Mouse (Mus musculus): ENCODE data around the gene Nfil3. TPM values are rescaled to one million over a fixed set of nuclear protein-coding genes. Genes with fewer than 3 reads are reported as not detected.

The Nfil3 gene
- polyA plus RNA-seq, 1 experiment from 2014 or later, result 58.8 TPM

GRCm38 (mm10) chr13:52989005-52989404 is 8.1 kb upstream of the Nfil3 start:
- WGBS, result 86% methylated on average over 16 of the region's 16 CpGs
- H3K36me3 ChIP-seq (ENCODE audit: control insufficient read depth, insufficient read depth), result no peaks in the 10 kb centered on the region
- no peak for ATAC-seq

GRCm38 (mm10) chr13:52987880-52988279 is 7.0 kb upstream of the Nfil3 start:
- no peak for ATAC-seq
- Histone ChIP-seq H3K27me3 (replicated peaks; ENCODE audit: control insufficient read depth, insufficient read depth, low read length) (no peaks in the 10 kb centered on the region; the same call in 1 of the 2 replicates), H3K4me3 (replicated peaks; ENCODE audit: low read length) (no peak overlapping the region), H3K27ac (ENCODE audit: low read length) (no peak overlapping the region), H3K36me3 (ENCODE audit: control insufficient read depth, insufficient read depth) (no peaks in the 10 kb centered on the region), H3K4me2 (ENCODE audit: low read length) (no peak overlapping the region), H3K9me3 (ENCODE audit: control insufficient read depth, low read length) (no peaks in the 10 kb centered on the region), H3K4me1 (replicated peaks; ENCODE audit: control insufficient read depth, insufficient read depth, low read length) (no peaks in the 10 kb centered on the region), H3K9ac (replicated peaks; ENCODE audit: low read depth, low read length) (no peak overlapping the region)
- 76% methylated on average over 1 of the region's 1 CpGs for WGBS

More at GRCm38 (mm10) chr13:52989005-52989404, 8.1 kb upstream of the Nfil3 start:
- no peak overlapping the region for H3K4me3 ChIP-seq (replicated peaks; ENCODE audit: low read length)
- H3K9ac ChIP-seq (replicated peaks; ENCODE audit: low read depth, low read length), result no peak overlapping the region
- no peak overlapping the region for H3K27ac ChIP-seq (ENCODE audit: low read length)
- H3K9me3 ChIP-seq (ENCODE audit: control insufficient read depth, low read length), result 0 out of 2 replicates have a peak, but pooled peaks cover 2% of the 10 kb centered on the region
- H3K4me2 ChIP-seq (ENCODE audit: low read length), result no peak overlapping the region
- no peaks in the 10 kb centered on the region for H3K4me1 ChIP-seq (replicated peaks; ENCODE audit: control insufficient read depth, insufficient read depth, low read length)
- H3K27me3 ChIP-seq (replicated peaks; ENCODE audit: control insufficient read depth, insufficient read depth, low read length), result no peaks in the 10 kb centered on the region

- H3K27ac ChIP-seq (ENCODE audit: low read length), result no peak overlapping the region
- ATAC-seq, result no peak
- H3K9me3 ChIP-seq (ENCODE audit: control insufficient read depth, low read length), result no peaks in the 10 kb centered on the region
- no peak overlapping the region for H3K4me2 ChIP-seq (ENCODE audit: low read length)
- no peak overlapping the region for H3K9ac ChIP-seq (replicated peaks; ENCODE audit: low read depth, low read length)
- no peak overlapping the region for H3K4me3 ChIP-seq (replicated peaks; ENCODE audit: low read length)
- H3K36me3 ChIP-seq (ENCODE audit: control insufficient read depth, insufficient read depth), result no peaks in the 10 kb centered on the region
- peaks cover 9% of the 10 kb centered on the region for H3K4me1 ChIP-seq (replicated peaks; ENCODE audit: control insufficient read depth, insufficient read depth, low read length)
- no peaks in the 10 kb centered on the region; the same call in 1 of the 2 replicates for H3K27me3 ChIP-seq (replicated peaks; ENCODE audit: control insufficient read depth, insufficient read depth, low read length)
- 79% methylated on average over 10 of the region's 10 CpGs for WGBS
Observed at GRCm38 (mm10) chr13:52986215-52986780, 5.4 kb upstream of the Nfil3 start.

- H3K4me3 ChIP-seq (replicated peaks; ENCODE audit: low read length), result no peak overlapping the region
- no peak overlapping the region for H3K9ac ChIP-seq (replicated peaks; ENCODE audit: low read depth, low read length)
- no peaks in the 10 kb centered on the region for H3K36me3 ChIP-seq (ENCODE audit: control insufficient read depth, insufficient read depth)
- H3K4me1 ChIP-seq (replicated peaks; ENCODE audit: control insufficient read depth, insufficient read depth, low read length), result peaks cover 9% of the 10 kb centered on the region
- H3K27me3 ChIP-seq (replicated peaks; ENCODE audit: control insufficient read depth, insufficient read depth, low read length), result no peaks in the 10 kb centered on the region; the same call in 1 of the 2 replicates
- 85% methylated on average over 12 of the region's 12 CpGs for WGBS
- no peak for ATAC-seq
- no peak overlapping the region for H3K27ac ChIP-seq (ENCODE audit: low read length)
- H3K9me3 ChIP-seq (ENCODE audit: control insufficient read depth, low read length), result no peaks in the 10 kb centered on the region
- no peak overlapping the region for H3K4me2 ChIP-seq (ENCODE audit: low read length)
Observed at GRCm38 (mm10) chr13:52985508-52986214, 4.8 kb upstream of the Nfil3 start.

- Histone ChIP-seq H3K27me3 (replicated peaks; ENCODE audit: control insufficient read depth, insufficient read depth, low read length) (no peaks in the 10 kb centered on the region; the same call in 1 of the 2 replicates), H3K4me3 (replicated peaks; ENCODE audit: low read length) (peak overlapping the region; percentile 22), H3K4me1 (replicated peaks; ENCODE audit: control insufficient read depth, insufficient read depth, low read length) (peaks cover 15% of the 10 kb centered on the region), H3K27ac (ENCODE audit: low read length) (no peak overlapping the region), H3K36me3 (ENCODE audit: control insufficient read depth, insufficient read depth) (no peaks in the 10 kb centered on the region), H3K9ac (replicated peaks; ENCODE audit: low read depth, low read length) (no peak overlapping the region), H3K4me2 (ENCODE audit: low read length) (peak overlapping the region; percentile 98), H3K9me3 (ENCODE audit: control insufficient read depth, low read length) (no peaks in the 10 kb centered on the region)
- under 1% methylated on average over 12 of the region's 12 CpGs for WGBS
- no peak for ATAC-seq
Observed at GRCm38 (mm10) chr13:52982703-52983102, 1.8 kb upstream of the Nfil3 start.

GRCm38 (mm10) chr13:52981441-52982281 is 788 bp upstream of the Nfil3 start:
- peak overlapping the region; percentile 85 for H3K9ac ChIP-seq (replicated peaks; ENCODE audit: low read depth, low read length)
- peak; percentile 3 for ATAC-seq
- H3K27ac ChIP-seq (ENCODE audit: low read length), result peak overlapping the region; percentile 66
- H3K27me3 ChIP-seq (replicated peaks; ENCODE audit: control insufficient read depth, insufficient read depth, low read length), result no peaks in the 10 kb centered on the region; the same call in 1 of the 2 replicates
- H3K4me3 ChIP-seq (replicated peaks; ENCODE audit: low read length), result peak overlapping the region; percentile 91
- H3K9me3 ChIP-seq (ENCODE audit: control insufficient read depth, low read length), result no peaks in the 10 kb centered on the region
- no peaks in the 10 kb centered on the region for H3K36me3 ChIP-seq (ENCODE audit: control insufficient read depth, insufficient read depth)
- WGBS, result 2% methylated on average over 51 of the region's 51 CpGs
- H3K4me1 ChIP-seq (replicated peaks; ENCODE audit: control insufficient read depth, insufficient read depth, low read length), result peaks cover 26% of the 10 kb centered on the region
- peak overlapping the region; percentile 98 for H3K4me2 ChIP-seq (ENCODE audit: low read length)

- Histone ChIP-seq H3K9ac (replicated peaks; ENCODE audit: low read depth, low read length) (peak overlapping the region; percentile 85), H3K36me3 (ENCODE audit: control insufficient read depth, insufficient read depth) (no peaks in the 10 kb centered on the region), H3K4me3 (replicated peaks; ENCODE audit: low read length) (peak overlapping the region; percentile 91), H3K4me2 (ENCODE audit: low read length) (peak overlapping the region; percentile 68), H3K9me3 (ENCODE audit: control insufficient read depth, low read length) (no peaks in the 10 kb centered on the region), H3K27ac (ENCODE audit: low read length) (peak overlapping the region; percentile 96), H3K4me1 (replicated peaks; ENCODE audit: control insufficient read depth, insufficient read depth, low read length) (peaks cover 38% of the 10 kb centered on the region), H3K27me3 (replicated peaks; ENCODE audit: control insufficient read depth, insufficient read depth, low read length) (no peaks in the 10 kb centered on the region; the same call in 1 of the 2 replicates)
- ATAC-seq, result peak; percentile 72
- under 1% methylated on average over 71 of the region's 77 CpGs for WGBS
Observed at GRCm38 (mm10) chr13:52980211-52980950, 492 bp downstream of the Nfil3 start.

- Histone ChIP-seq H3K4me1 (replicated peaks; ENCODE audit: control insufficient read depth, insufficient read depth, low read length) (peaks cover 40% of the 10 kb centered on the region), H3K27ac (ENCODE audit: low read length) (peak overlapping the region; percentile 96), H3K9ac (replicated peaks; ENCODE audit: low read depth, low read length) (peak overlapping the region; percentile 85), H3K9me3 (ENCODE audit: control insufficient read depth, low read length) (no peaks in the 10 kb centered on the region), H3K36me3 (ENCODE audit: control insufficient read depth, insufficient read depth) (no peaks in the 10 kb centered on the region), H3K4me3 (replicated peaks; ENCODE audit: low read length) (peak overlapping the region; percentile 91), H3K4me2 (ENCODE audit: low read length) (peak overlapping the region; percentile 68), H3K27me3 (replicated peaks; ENCODE audit: control insufficient read depth, insufficient read depth, low read length) (no peaks in the 10 kb centered on the region; the same call in 1 of the 2 replicates)
- under 1% methylated on average over 22 of the region's 22 CpGs for WGBS
- no peak for ATAC-seq
Observed at GRCm38 (mm10) chr13:52979331-52980051, 1.4 kb downstream of the Nfil3 start.

Measured in forebrain, embryonic 16.5 days (tissue).